Mouse (Mus musculus) embryonic facial prominence, embryonic 15.5 days (tissue): ENCODE data around the gene Tekt1. TPM values are rescaled to one million over a fixed set of nuclear protein-coding genes. Genes with fewer than 3 reads are reported as not detected.
"Not testable (repeated sequence)": the region's sequence is repeated elsewhere in the genome, so short reads cannot be mapped to it uniquely, and the experiment has no call there.

Source experiments
- ATAC-seq: fragments of 200-750 bp; cut with Nextera tagmentation; 2 replicates; pipeline ENCODE4 v1.8.0; 2017; ENCODE audit warnings: low read depth, moderate TSS enrichment; ENCODE audit not compliant: insufficient number of reproducible peaks, low FRiP score, low TSS enrichment
- H3K27ac ChIP-seq: fragments of 300-500 bp; sonication (generic); replicated peaks from 2 replicates; pipeline ENCODE4 v1.5.1; 2015; ENCODE audit warnings: mild to moderate bottlenecking, inconsistent platforms
- H3K27me3 ChIP-seq: fragments of 300-500 bp; sonication (generic); 2 replicates; pipeline ENCODE4 v1.6.1; 2015; ENCODE audit warnings: inconsistent platforms
- H3K36me3 ChIP-seq: fragments of 300-500 bp; sonication (generic); 2 replicates; pipeline ENCODE4 v1.6.1; 2015; ENCODE audit warnings: mild to moderate bottlenecking, inconsistent platforms
- H3K4me1 ChIP-seq: fragments of 300-500 bp; sonication (generic); 2 replicates; pipeline ENCODE4 v1.6.1; 2015; ENCODE audit warnings: inconsistent platforms
- H3K4me2 ChIP-seq: fragments of 300-500 bp; sonication (generic); replicated peaks from 2 replicates; pipeline ENCODE4 v1.6.1; 2015; ENCODE audit warnings: mild to moderate bottlenecking, inconsistent platforms
- H3K4me3 ChIP-seq: fragments of 300-500 bp; sonication (generic); replicated peaks from 2 replicates; pipeline ENCODE4 v1.5.1; 2015; ENCODE audit warnings: mild to moderate bottlenecking, inconsistent platforms
- H3K9ac ChIP-seq: fragments of 300-500 bp; sonication (generic); 2 replicates; pipeline ENCODE4 v1.6.1; 2015; ENCODE audit warnings: inconsistent platforms
- H3K9me3 ChIP-seq: fragments of 300-500 bp; sonication (generic); replicated peaks from 2 replicates; pipeline ENCODE4 v1.6.1; 2016; ENCODE audit warnings: inconsistent platforms
- WGBS: fragments of 180-500 bp; shearing (Covaris S2); methylation state at CpG from one replicate; pipeline ENCODE4 v1.1.7; 2015; 5-methylcytosine and 5-hydroxymethylcytosine counted together
- polyA plus RNA-seq: library from polyadenylated mRNA; unstranded; fragments of >200 nt; fragmentation: Nextera tagmentation; extraction: Ambion mirVana; gene quantifications from 2 replicates; pipeline ENCODE4 v1.2.1, GENCODE M21; 2015

Gene Tekt1
- polyA plus RNA-seq, 1 experiment from 2014 or later = 40.5 TPM

- peak overlapping the region; percentile 88 for H3K4me2 ChIP-seq
- H3K9ac ChIP-seq = peak overlapping the region; percentile 39
- 6% methylated on average over 42 of the region's 42 CpGs for WGBS
- no peak overlapping the region for H3K27ac ChIP-seq
- H3K4me3 ChIP-seq = peak overlapping the region; percentile 48
- no peaks in the 10 kb centered on the region for H3K36me3 ChIP-seq
- H3K4me1 ChIP-seq = peaks cover 15% of the 10 kb centered on the region
- H3K27me3 ChIP-seq = no peaks in the 10 kb centered on the region
- ATAC-seq = no peak
- no peaks in the 10 kb centered on the region for H3K9me3 ChIP-seq
These were observed 576 bp downstream of the Tekt1 start for GRCm38 (mm10) chr11:72361385-72362346.

GRCm38 (mm10) chr11:72354971-72355728 lies 7.1 kb downstream of the Tekt1 start:
- 0 out of 2 replicates have a peak, but pooled peaks have one; percentile 30 for ATAC-seq
- H3K4me1 ChIP-seq = peaks cover 6% of the 10 kb centered on the region
- no peaks in the 10 kb centered on the region for H3K9me3 ChIP-seq
- no peaks in the 10 kb centered on the region for H3K27me3 ChIP-seq
- H3K4me3 ChIP-seq = 0 out of 2 replicates have a peak overlapping the region, but pooled peaks have one; percentile 10
- 14% methylated on average over 20 of the region's 20 CpGs for WGBS
- no peak overlapping the region for H3K9ac ChIP-seq
- H3K36me3 ChIP-seq = no peaks in the 10 kb centered on the region
- peak overlapping the region; percentile 48 for H3K4me2 ChIP-seq
- no peak overlapping the region for H3K27ac ChIP-seq

GRCm38 (mm10) chr11:72353186-72353585 lies 9.1 kb downstream of the Tekt1 start:
- 75% methylated on average over 3 of the region's 3 CpGs for WGBS
- H3K9ac ChIP-seq = no peak overlapping the region
- no peak for ATAC-seq

GRCm38 (mm10) chr11:72352272-72352671 lies 10.0 kb downstream of the Tekt1 start:
- no peaks in the 10 kb centered on the region for H3K27me3 ChIP-seq
- no peak overlapping the region for H3K9ac ChIP-seq
- H3K9me3 ChIP-seq = no peaks in the 10 kb centered on the region
- no peak for ATAC-seq
- WGBS = 71% methylated on average over 1 of the region's 1 CpGs
- no peaks in the 10 kb centered on the region for H3K36me3 ChIP-seq
- peaks cover 16% of the 10 kb centered on the region for H3K4me1 ChIP-seq
- no peak overlapping the region for H3K27ac ChIP-seq
- no peak overlapping the region for H3K4me2 ChIP-seq
- H3K4me3 ChIP-seq = no peak overlapping the region

More at GRCm38 (mm10) chr11:72353186-72353585, 9.1 kb downstream of the Tekt1 start:
- H3K27ac ChIP-seq = no peak overlapping the region
- no peaks in the 10 kb centered on the region for H3K36me3 ChIP-seq
- no peak overlapping the region for H3K4me3 ChIP-seq
- no peaks in the 10 kb centered on the region for H3K9me3 ChIP-seq
- H3K27me3 ChIP-seq = no peaks in the 10 kb centered on the region
- no peak overlapping the region for H3K4me2 ChIP-seq
- H3K4me1 ChIP-seq = peaks cover 16% of the 10 kb centered on the region

GRCm38 (mm10) chr11:72349652-72350051 lies 12.6 kb downstream of the Tekt1 start:
- Histone ChIP-seq H3K27me3 (no peaks in the 10 kb centered on the region), H3K27ac (no peak overlapping the region), H3K4me2 (no peak overlapping the region), H3K9me3 (no peaks in the 10 kb centered on the region), H3K4me1 (peaks cover 10% of the 10 kb centered on the region), H3K9ac (no peak overlapping the region), H3K36me3 (no peaks in the 10 kb centered on the region), H3K4me3 (no peak overlapping the region)
- ATAC-seq = no peak
- WGBS = 52% methylated on average over 4 of the region's 4 CpGs

GRCm38 (mm10) chr11:72349016-72349415 lies 13.2 kb downstream of the Tekt1 start:
- H3K27me3 ChIP-seq = no peaks in the 10 kb centered on the region
- no peaks in the 10 kb centered on the region for H3K9me3 ChIP-seq
- no peak overlapping the region for H3K9ac ChIP-seq
- no peak overlapping the region for H3K4me2 ChIP-seq
- no peak for ATAC-seq
- peaks cover 10% of the 10 kb centered on the region for H3K4me1 ChIP-seq
- 31% methylated on average over 8 of the region's 8 CpGs for WGBS
- H3K36me3 ChIP-seq = no peaks in the 10 kb centered on the region
- no peak overlapping the region for H3K27ac ChIP-seq
- no peak overlapping the region for H3K4me3 ChIP-seq

DNA sequence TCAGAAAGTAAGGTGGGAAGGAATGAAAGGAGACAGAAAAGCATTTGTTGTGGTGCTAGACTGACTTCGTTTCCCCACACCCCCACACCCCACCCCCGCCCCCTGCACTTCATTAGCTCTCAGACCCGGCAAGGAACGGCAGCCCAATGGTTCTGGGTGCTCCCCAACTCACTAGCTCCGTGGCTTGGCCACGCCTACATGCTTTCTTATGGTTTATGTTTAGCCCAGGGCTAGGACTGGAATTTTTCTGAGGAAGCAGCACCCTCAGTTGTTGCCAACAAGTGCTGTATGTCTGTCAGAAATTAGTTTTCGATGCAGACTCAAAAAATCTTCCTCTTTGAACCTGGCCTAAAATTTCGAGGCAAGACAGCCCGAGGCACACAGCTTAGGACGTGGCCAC lies 13.7 kb downstream of the Tekt1 start:
- no peak overlapping the region for H3K4me2 ChIP-seq
- H3K9me3 ChIP-seq = no peaks in the 10 kb centered on the region
- no peaks in the 10 kb centered on the region for H3K27me3 ChIP-seq
- WGBS = 27% methylated on average over 10 of the region's 10 CpGs
- no peaks in the 10 kb centered on the region for H3K36me3 ChIP-seq
- peaks cover 10% of the 10 kb centered on the region for H3K4me1 ChIP-seq
- no peak overlapping the region for H3K4me3 ChIP-seq
- no peak overlapping the region for H3K27ac ChIP-seq
- no peak for ATAC-seq
- no peak overlapping the region for H3K9ac ChIP-seq

- no peak for ATAC-seq
These were observed 17.8 kb downstream of the Tekt1 start for GRCm38 (mm10) chr11:72344486-72344885.

GRCm38 (mm10) chr11:72343904-72344303 lies 18.3 kb downstream of the Tekt1 start:
- Histone ChIP-seq H3K4me2 (no peak overlapping the region), H3K27ac (no peak overlapping the region), H3K9ac (no peak overlapping the region), H3K4me3 (no peak overlapping the region), H3K4me1 (peaks cover 7% of the 10 kb centered on the region), H3K36me3 (no peaks in the 10 kb centered on the region), H3K9me3 (no peaks in the 10 kb centered on the region), H3K27me3 (no peaks in the 10 kb centered on the region)
- ATAC-seq = no peak
- 23% methylated on average over 8 of the region's 8 CpGs for WGBS

More at GRCm38 (mm10) chr11:72344486-72344885, 17.8 kb downstream of the Tekt1 start:
- H3K27me3 ChIP-seq = no peaks in the 10 kb centered on the region
- no peak overlapping the region for H3K27ac ChIP-seq
- no peak overlapping the region for H3K4me3 ChIP-seq
- H3K36me3 ChIP-seq = no peaks in the 10 kb centered on the region
- H3K4me2 ChIP-seq = no peak overlapping the region
- H3K4me1 ChIP-seq = peaks cover 10% of the 10 kb centered on the region
- WGBS = 87% methylated on average over 11 of the region's 11 CpGs
- no peaks in the 10 kb centered on the region for H3K9me3 ChIP-seq
- no peak overlapping the region for H3K9ac ChIP-seq

DNA sequence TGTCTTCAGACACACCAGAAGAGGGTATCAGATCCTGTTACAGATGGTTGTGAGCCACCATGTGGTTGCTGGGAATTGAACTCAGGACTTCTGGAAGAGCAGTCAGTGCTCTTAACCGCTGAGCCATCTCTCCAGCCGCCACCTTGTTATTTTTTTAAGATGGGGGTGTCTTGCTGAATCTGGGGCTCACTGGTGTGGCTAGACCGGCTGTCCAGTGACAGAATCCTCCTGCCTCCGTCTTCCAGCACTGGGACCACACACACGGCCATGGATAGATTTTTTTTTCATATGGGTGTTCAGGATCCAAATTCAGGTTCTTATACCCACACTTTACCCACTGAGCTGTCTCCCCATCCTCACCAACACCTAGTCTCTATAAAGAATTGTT lies 19.0 kb downstream of the Tekt1 start:
- ATAC-seq, H3K27me3 ChIP-seq, H3K27ac ChIP-seq, H3K9ac ChIP-seq, H3K4me3 ChIP-seq, H3K36me3 ChIP-seq, H3K4me1 ChIP-seq, H3K9me3 ChIP-seq, H3K4me2 ChIP-seq: not testable (repeated sequence)
- 96% methylated on average over 5 of the region's 5 CpGs for WGBS

DNA sequence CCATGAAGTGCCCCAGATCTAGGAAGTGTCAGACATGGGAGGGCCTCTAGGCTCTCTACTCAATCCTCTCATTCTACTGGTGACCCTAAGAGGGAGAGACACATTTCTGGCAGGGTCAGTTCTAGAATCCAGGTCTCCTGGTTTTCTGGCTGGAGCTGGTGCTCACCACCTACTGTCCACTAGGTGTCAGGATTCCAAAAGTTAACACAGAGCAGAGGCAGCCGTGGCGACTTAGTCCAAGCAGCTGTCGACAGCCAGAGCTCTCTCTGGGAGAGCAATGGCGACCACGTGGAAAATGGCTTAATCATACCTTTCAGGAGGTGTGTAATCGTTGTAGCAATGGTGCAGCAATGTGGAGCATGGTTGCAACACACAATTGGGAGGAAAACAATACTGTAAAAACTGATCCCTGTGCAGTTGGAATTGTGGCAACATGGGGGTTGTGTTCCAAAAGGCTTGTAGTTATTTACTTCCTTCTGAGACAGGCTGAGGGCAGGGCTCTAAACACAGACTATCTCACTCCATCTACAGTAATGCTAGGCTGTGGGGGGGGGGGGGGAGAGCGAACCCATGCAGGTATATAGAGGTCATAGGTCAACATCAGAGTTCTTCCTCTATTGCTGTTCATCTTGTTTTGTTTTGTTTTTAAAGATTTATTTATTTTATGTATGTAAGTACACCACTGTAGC lies 19.5 kb downstream of the Tekt1 start:
- Histone ChIP-seq H3K4me2 (0 out of 2 replicates have a peak overlapping the region, but pooled peaks have one; percentile 8), H3K27me3 (no peaks in the 10 kb centered on the region), H3K27ac (no peak overlapping the region), H3K4me1 (peaks cover 10% of the 10 kb centered on the region), H3K4me3 (no peak overlapping the region), H3K36me3 (no peaks in the 10 kb centered on the region), H3K9ac (no peak overlapping the region), H3K9me3 (no peaks in the 10 kb centered on the region)
- 8% methylated on average over 7 of the region's 7 CpGs for WGBS
- peak; percentile 70; the same call in 1 of the 2 replicates for ATAC-seq
